Mouse (Mus musculus) heart, embryonic 15.5 days (tissue): ENCODE data around the gene Bbs2. TPM values are rescaled to one million over a fixed set of nuclear protein-coding genes. Genes with fewer than 3 reads are reported as not detected.
A peak's percentile ranks its signal among the peaks of the same experiment; 100 is the strongest.

Experiments used
- ATAC-seq: fragments of 200-750 bp; cut with Nextera tagmentation; replicated peaks from 2 replicates; pipeline ENCODE4 v1.8.0; 2017; ENCODE audit warnings: low read depth, moderate TSS enrichment; ENCODE audit not compliant: insufficient number of reproducible peaks, insufficient read depth, low FRiP score
- H3K27ac ChIP-seq: fragments of 300-500 bp; sonication (generic); 2 replicates; pipeline ENCODE4 v1.5.1; 2015; ENCODE audit warnings: mild to moderate bottlenecking, inconsistent platforms
- H3K27me3 ChIP-seq: fragments of 300-500 bp; sonication (generic); 2 replicates; pipeline ENCODE4 v1.6.1; 2015; ENCODE audit warnings: inconsistent platforms
- H3K36me3 ChIP-seq: fragments of 300-500 bp; sonication (generic); 2 replicates; pipeline ENCODE4 v1.6.1; 2015; ENCODE audit warnings: mild to moderate bottlenecking, inconsistent platforms
- H3K4me1 ChIP-seq: fragments of 300-500 bp; sonication (generic); replicated peaks from 2 replicates; pipeline ENCODE4 v1.6.1; 2015; ENCODE audit warnings: inconsistent platforms
- H3K4me2 ChIP-seq: fragments of 300-500 bp; sonication (generic); 2 replicates; pipeline ENCODE4 v1.6.1; 2015; ENCODE audit warnings: inconsistent platforms, mild to moderate bottlenecking, moderate library complexity
- H3K4me3 ChIP-seq: fragments of 300-500 bp; sonication (generic); 2 replicates; pipeline ENCODE4 v1.5.1; 2015; ENCODE audit warnings: mild to moderate bottlenecking, inconsistent platforms
- H3K9ac ChIP-seq: fragments of 300-500 bp; sonication (generic); 2 replicates; pipeline ENCODE4 v1.6.1; 2015; ENCODE audit warnings: mild to moderate bottlenecking, inconsistent platforms
- H3K9me3 ChIP-seq: fragments of 300-500 bp; sonication (generic); replicated peaks from 2 replicates; pipeline ENCODE4 v1.6.1; 2016; ENCODE audit warnings: inconsistent platforms
- WGBS: fragments of 180-500 bp; shearing (Covaris S2); methylation state at CpG from one replicate; pipeline ENCODE4 v1.1.7; 2015; ENCODE audit warnings: mixed read lengths; 5-methylcytosine and 5-hydroxymethylcytosine counted together
- polyA plus RNA-seq: library from polyadenylated mRNA; unstranded; fragments of >200 nt; fragmentation: Nextera tagmentation; extraction: Ambion mirVana; gene quantifications from 2 replicates; pipeline ENCODE4 v1.2.1, GENCODE M21; 2015

The Bbs2 gene
- polyA plus RNA-seq, 1 experiment from 2014 or later = 8.0 TPM

DNA sequence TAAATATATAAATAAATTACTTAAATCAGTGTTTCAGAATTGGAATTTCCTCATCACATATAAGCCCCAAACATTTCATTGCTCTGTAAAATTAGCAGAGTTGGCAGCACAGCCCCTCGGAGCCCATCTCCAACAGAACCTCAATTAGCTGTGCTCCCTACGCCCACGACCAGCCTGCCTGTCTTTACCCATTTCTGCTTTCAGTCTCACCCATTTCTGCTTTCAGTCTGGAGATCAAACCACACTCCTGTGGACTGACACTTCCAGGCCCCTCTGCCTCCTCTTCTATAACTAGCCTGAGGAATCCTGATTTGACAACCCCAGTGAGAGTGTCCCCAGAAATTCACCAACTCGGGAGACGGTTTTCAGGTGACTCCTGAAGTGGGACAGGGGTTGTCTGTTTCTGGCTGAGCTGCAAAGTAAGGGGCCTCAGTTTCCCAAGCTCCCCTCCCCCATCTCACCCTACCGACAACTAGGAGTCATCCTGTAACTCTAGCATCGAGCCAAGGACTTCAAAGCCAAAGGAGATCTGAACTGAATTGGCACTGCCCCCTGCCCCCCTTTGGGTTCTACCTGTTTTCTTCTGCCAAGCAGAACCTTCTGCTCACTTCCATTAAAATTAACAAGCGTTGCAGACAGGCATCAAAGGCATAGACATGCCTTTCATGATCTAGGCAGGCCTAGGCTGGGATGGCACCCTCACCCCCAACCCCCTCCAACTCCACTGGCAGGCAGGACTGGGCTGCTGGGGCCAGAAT lies 24.2 kb upstream of the Bbs2 start:
- no peak overlapping the region for H3K4me2 ChIP-seq
- H3K27ac ChIP-seq = no peak overlapping the region
- H3K9ac ChIP-seq = no peak overlapping the region
- no peak overlapping the region for H3K4me3 ChIP-seq
- H3K27me3 ChIP-seq = no peaks in the 10 kb centered on the region; the same call in 1 of the 2 replicates
- WGBS = 44% methylated on average over 8 of the region's 8 CpGs
- no peaks in the 10 kb centered on the region for H3K36me3 ChIP-seq
- H3K4me1 ChIP-seq = 0 out of 2 replicates have a peak, but pooled peaks cover 2% of the 10 kb centered on the region
- no peak for ATAC-seq
- H3K9me3 ChIP-seq = no peaks in the 10 kb centered on the region

DNA sequence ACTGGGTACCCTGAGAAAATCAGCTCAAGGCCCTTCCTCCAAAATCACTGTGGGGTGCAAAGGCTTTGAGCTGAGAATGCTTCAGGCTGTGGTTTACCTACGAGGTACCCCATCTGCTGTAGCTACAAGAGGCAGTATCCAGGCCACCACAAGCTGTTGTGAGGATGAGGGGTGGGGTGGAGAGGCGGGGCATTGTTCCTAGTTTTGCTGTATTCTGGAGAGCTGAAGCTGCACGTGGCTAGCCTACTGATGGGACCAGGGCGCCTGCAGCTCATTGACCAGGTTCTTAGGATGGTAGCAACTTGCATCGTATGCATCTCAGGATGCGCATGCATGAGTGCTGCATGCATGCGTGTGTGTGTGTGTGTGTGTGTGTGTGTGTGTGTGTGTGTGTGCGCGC lies 22.9 kb upstream of the Bbs2 start:
- ATAC-seq = no peak
- Histone ChIP-seq H3K27ac (no peak overlapping the region), H3K4me3 (no peak overlapping the region), H3K9ac (no peak overlapping the region), H3K27me3 (no peaks in the 10 kb centered on the region; the same call in 1 of the 2 replicates), H3K9me3 (no peaks in the 10 kb centered on the region), H3K36me3 (no peaks in the 10 kb centered on the region), H3K4me1 (0 out of 2 replicates have a peak, but pooled peaks cover 2% of the 10 kb centered on the region), H3K4me2 (no peak overlapping the region)
- WGBS = 81% methylated on average over 9 of the region's 9 CpGs

DNA sequence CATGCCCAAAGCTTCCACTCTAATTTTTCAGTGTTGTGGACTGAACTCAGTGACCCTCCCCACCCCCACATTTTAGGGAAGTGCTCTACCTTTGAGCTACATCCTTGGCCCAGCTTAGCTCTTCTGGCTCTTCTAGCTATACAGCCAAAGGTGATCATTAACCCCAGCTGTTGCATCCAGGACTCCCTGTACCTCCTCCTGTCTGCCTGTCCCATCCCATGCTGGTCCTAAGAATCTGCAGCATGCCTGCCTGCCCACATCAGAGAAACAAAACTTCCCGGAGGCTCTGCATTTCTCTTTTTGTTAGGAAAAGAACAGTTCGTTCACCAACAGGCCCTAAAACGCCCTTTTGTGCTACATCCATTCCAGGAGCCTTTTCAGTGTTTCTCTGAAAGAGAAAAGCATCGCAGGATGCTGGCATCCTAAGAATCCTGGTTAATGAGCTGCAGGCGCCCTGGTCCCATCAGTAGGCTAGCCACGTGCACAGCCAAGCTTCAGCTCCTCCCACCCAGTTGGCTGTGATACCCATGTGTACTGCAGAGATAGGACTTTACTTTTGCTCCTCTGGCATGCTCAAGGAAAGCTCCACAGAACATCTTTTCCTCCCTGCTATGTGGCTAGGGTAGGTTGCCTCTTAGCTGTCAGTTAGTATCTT lies 20.2 kb upstream of the Bbs2 start:
- Histone ChIP-seq H3K4me3 (no peak overlapping the region), H3K9me3 (no peaks in the 10 kb centered on the region), H3K4me2 (no peak overlapping the region), H3K4me1 (0 out of 2 replicates have a peak, but pooled peaks cover 2% of the 10 kb centered on the region), H3K27ac (no peak overlapping the region), H3K27me3 (no peaks in the 10 kb centered on the region), H3K9ac (no peak overlapping the region), H3K36me3 (no peaks in the 10 kb centered on the region)
- ATAC-seq = no peak
- 12% methylated on average over 6 of the region's 6 CpGs for WGBS

DNA sequence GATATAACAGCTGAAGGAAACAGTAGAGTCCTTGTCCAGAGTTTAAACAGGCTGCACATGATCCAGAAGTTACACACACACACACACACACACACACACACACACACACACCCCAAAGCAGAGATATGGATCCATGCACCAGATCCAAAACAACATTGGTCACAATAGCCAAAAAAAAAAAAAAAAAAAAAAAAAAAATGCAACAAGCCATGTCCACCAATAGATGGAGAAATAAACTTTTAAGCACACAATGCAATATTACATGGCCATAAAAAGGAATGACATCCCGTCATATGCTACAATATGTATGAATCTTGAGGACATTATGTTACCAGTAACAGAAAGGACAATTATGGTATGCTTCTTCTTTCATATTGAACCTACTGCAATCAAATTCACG lies 15.2 kb upstream of the Bbs2 start:
- WGBS = 85% methylated on average over 2 of the region's 2 CpGs
- no peak overlapping the region for H3K4me2 ChIP-seq
- H3K36me3 ChIP-seq = no peaks in the 10 kb centered on the region
- no peak overlapping the region for H3K9ac ChIP-seq
- no peak overlapping the region for H3K27ac ChIP-seq
- no peak overlapping the region for H3K4me3 ChIP-seq
- H3K9me3 ChIP-seq = no peaks in the 10 kb centered on the region
- no peaks in the 10 kb centered on the region for H3K27me3 ChIP-seq
- peaks cover 5% of the 10 kb centered on the region; the same call in 1 of the 2 replicates for H3K4me1 ChIP-seq
- no peak for ATAC-seq

DNA sequence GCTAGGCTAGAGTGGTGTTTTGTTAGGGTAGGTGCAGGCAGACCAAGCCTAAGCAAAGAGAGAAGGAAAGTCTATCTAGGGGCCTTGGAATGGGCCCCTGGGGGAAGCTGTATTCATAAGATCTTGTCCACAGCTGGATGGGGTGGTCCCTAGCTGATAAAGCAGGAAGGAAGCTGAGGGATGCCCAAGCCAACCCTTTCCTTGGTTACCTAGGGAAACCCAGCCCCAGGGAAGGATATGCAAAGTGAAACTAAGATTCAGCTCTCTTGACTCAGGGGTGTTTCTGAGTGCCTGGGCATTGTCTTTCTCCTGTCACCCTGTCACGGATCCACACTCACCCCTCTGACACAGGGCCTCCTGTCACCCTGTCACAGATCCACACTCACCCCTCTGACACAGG lies 14.7 kb upstream of the Bbs2 start:
- Histone ChIP-seq H3K4me2 (no peak overlapping the region), H3K27me3 (no peaks in the 10 kb centered on the region), H3K9me3 (no peaks in the 10 kb centered on the region), H3K9ac (no peak overlapping the region), H3K4me3 (no peak overlapping the region), H3K4me1 (peaks cover 4% of the 10 kb centered on the region; the same call in 1 of the 2 replicates), H3K27ac (no peak overlapping the region), H3K36me3 (no peaks in the 10 kb centered on the region)
- no peak for ATAC-seq
- WGBS = 32% methylated on average over 1 of the region's 1 CpGs

DNA sequence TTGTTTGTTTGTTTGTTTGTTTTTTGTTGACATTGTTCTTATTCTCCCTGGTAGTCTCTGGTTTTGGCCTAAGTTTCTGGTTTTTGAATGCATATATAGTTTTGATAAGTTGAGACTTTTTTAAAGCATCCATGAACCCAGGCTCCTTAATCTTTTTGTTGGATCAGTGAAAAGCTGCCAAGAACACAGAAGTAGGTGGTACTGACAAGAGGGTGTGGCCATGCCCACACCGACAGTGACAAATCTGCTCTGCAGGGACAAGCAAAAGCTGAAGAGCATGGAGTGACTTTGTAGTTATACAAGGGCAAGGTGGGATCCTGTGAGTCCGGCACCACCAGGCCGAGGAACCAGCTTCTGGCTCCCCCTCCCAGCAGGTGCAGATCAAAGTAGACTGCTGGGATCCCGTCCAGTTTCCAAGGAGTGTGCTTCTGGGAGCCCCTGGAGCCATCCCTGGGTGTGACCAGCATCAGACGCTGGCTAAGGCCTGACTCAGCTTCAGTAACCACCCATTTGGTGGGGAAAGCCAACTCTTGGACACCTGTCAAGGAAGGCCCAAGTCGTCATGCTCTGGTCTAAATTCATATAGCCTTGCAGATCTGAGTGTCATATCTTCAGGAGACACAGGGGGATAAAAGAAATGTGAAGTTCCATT lies 11.9 kb upstream of the Bbs2 start:
- Histone ChIP-seq H3K36me3 (no peaks in the 10 kb centered on the region), H3K27me3 (no peaks in the 10 kb centered on the region), H3K9me3 (no peaks in the 10 kb centered on the region), H3K27ac (no peak overlapping the region), H3K4me2 (no peak overlapping the region), H3K4me1 (peaks cover 4% of the 10 kb centered on the region; the same call in 1 of the 2 replicates), H3K4me3 (no peak overlapping the region), H3K9ac (no peak overlapping the region)
- ATAC-seq = no peak
- 59% methylated on average over 6 of the region's 6 CpGs for WGBS

DNA sequence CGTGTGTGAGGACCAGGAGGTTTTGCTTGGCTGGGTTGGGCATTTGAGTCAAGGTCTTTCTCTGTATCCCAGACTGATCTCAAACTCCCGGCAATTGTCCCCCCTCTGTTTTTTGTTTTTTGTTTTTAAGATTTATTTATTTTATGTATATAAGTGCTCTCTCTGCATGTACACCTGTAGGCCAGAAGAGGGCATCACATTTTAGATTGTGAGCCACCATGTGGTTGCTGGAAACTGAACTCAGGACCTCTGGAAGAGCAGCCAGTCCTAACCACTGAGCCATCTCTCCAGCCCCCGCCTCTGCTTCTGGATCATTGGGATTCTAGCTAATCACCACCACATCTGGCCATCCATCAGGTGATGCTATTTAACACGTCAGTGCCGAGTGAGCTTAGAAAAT lies 11.1 kb upstream of the Bbs2 start:
- H3K4me2 ChIP-seq = no peak overlapping the region
- H3K36me3 ChIP-seq = no peaks in the 10 kb centered on the region
- no peak overlapping the region for H3K27ac ChIP-seq
- ATAC-seq = no peak
- no peaks in the 10 kb centered on the region for H3K27me3 ChIP-seq
- H3K4me3 ChIP-seq = no peak overlapping the region
- WGBS = 76% methylated on average over 5 of the region's 5 CpGs
- H3K9me3 ChIP-seq = no peaks in the 10 kb centered on the region
- no peak overlapping the region for H3K9ac ChIP-seq
- H3K4me1 ChIP-seq = peaks cover 4% of the 10 kb centered on the region; the same call in 1 of the 2 replicates

DNA sequence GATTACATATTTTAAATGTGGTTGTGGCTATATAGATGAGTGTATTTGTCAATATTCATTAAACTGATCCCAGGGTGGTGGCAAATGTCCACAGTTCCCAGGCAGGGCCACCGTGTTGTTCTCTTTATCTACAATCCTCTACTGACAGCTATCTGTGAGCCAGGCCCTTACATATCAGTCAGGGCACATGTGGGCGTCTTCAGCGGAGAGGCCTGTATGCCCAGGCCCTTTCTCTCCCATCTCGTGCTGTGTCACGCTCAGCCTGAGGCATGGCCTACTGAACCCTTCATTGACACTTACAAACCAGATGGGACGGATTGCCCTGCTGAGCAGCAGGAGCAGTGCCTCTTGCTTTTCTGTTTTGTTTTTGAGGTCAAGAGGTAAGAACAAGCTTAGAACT lies 10.7 kb upstream of the Bbs2 start:
- H3K9ac ChIP-seq = no peak overlapping the region
- no peaks in the 10 kb centered on the region for H3K27me3 ChIP-seq
- peaks cover 4% of the 10 kb centered on the region; the same call in 1 of the 2 replicates for H3K4me1 ChIP-seq
- H3K4me3 ChIP-seq = no peak overlapping the region
- WGBS = 62% methylated on average over 6 of the region's 6 CpGs
- no peak overlapping the region for H3K27ac ChIP-seq
- no peaks in the 10 kb centered on the region for H3K9me3 ChIP-seq
- no peaks in the 10 kb centered on the region for H3K36me3 ChIP-seq
- H3K4me2 ChIP-seq = no peak overlapping the region
- no peak for ATAC-seq

DNA sequence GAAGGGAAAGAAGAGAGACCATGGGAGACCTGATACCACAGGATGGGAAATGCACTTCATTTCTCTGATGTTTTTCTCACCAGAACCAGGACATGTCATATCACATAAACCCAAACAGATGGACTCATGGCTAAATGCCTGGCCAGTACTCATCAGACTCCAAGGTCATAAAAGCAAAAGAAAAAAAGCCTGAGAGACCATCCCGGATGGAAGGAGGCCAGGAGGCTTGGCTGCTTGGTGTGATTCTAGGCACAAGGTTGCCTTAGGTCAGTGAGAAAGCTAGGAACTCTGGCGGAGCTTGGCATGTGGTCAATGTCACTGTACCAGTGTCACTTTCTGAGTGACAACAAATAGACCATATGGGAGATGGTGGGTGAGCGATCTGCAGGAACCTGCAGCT lies 9.1 kb upstream of the Bbs2 start:
- no peak for ATAC-seq
- no peaks in the 10 kb centered on the region for H3K9me3 ChIP-seq
- 56% methylated on average over 3 of the region's 3 CpGs for WGBS
- no peak overlapping the region for H3K4me3 ChIP-seq
- H3K36me3 ChIP-seq = no peaks in the 10 kb centered on the region
- H3K4me1 ChIP-seq = no peaks in the 10 kb centered on the region
- no peaks in the 10 kb centered on the region for H3K27me3 ChIP-seq
- no peak overlapping the region for H3K27ac ChIP-seq
- H3K9ac ChIP-seq = no peak overlapping the region
- H3K4me2 ChIP-seq = no peak overlapping the region

DNA sequence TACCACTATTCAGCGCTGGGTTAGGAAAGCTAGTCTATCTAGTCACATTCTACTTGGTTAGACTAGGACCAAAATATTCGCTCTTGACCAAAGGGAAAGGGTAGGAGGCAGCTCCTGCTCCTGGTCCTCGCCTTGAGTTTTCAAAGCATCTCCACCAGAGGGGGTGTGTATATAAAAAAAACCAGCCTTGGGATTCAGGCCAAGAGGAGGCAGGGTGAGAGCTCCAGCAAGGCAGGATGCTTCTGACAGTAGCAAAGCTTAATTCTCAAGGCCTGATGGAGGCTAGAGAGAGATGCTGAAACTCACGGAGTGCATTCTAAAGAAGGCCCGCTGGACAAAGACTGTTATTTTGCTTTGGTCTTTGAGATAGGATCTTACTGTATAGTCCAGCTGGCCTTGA lies 5.4 kb upstream of the Bbs2 start:
- Histone ChIP-seq H3K9ac (no peak overlapping the region), H3K36me3 (no peaks in the 10 kb centered on the region), H3K4me3 (no peak overlapping the region), H3K9me3 (no peaks in the 10 kb centered on the region), H3K27ac (no peak overlapping the region), H3K4me1 (no peaks in the 10 kb centered on the region; the same call in 1 of the 2 replicates), H3K4me2 (no peak overlapping the region), H3K27me3 (no peaks in the 10 kb centered on the region)
- no peak for ATAC-seq
- 46% methylated on average over 5 of the region's 5 CpGs for WGBS

DNA sequence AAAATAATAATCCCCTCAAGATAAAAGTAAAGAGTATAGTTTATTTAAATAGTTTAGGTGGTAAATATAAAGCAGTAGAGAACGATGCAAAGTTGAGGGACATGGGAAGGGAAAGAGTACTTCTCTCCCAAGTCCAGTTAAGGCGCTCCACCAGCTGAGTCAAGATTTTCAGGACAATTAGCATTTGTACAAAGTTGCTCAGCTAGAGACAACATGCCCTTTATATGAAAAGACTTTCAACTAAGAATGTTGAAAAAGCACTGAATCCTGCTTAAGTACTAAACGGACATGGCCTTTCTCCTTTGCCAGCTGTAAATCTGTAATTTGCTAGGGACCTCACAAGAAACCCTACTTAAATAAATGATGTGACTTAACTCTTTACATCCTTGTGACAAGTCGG lies 268 bp upstream of the Bbs2 start:
- Histone ChIP-seq H3K27ac (peak overlapping the region; percentile 92), H3K9ac (peak overlapping the region; percentile 60; the same call in 1 of the 2 replicates)
- ATAC-seq = no peak

More for the DNA sequence above, 268 bp upstream of the Bbs2 start:
- Histone ChIP-seq H3K27me3 (no peaks in the 10 kb centered on the region), H3K9me3 (no peaks in the 10 kb centered on the region), H3K4me3 (peak overlapping the region; percentile 80), H3K36me3 (no peaks in the 10 kb centered on the region), H3K4me1 (peaks cover 9% of the 10 kb centered on the region), H3K4me2 (peak overlapping the region; percentile 79)
- WGBS = 46% methylated on average over 4 of the region's 4 CpGs
